Mouse (Mus musculus): Measurements from ENCODE around the gene Slx4ip. TPM values are rescaled to one million over a fixed set of nuclear protein-coding genes. Genes with fewer than 3 reads are reported as not detected.

The Slx4ip gene
- polyA plus RNA-seq, 1 experiment from 2014 or later, result 6.1 TPM

- H3K36me3 ChIP-seq (ENCODE audit: control insufficient read depth, insufficient read depth, low read length), result peaks cover 12% of the 10 kb centered on the region
- no peaks in the 10 kb centered on the region for H3K27me3 ChIP-seq (replicated peaks; ENCODE audit: control insufficient read depth, insufficient read depth, low read length)
- WGBS, result 56% methylated on average over 4 of the region's 4 CpGs
- H3K9me3 ChIP-seq (ENCODE audit: control insufficient read depth, low read length), result no peaks in the 10 kb centered on the region
- no peak for ATAC-seq (ENCODE audit: low read depth)
- no peak overlapping the region for H3K9ac ChIP-seq (ENCODE audit: low read depth, low read length)
- no peak overlapping the region for H3K4me3 ChIP-seq (ENCODE audit: low read depth, low read length)
- no peak overlapping the region for H3K27ac ChIP-seq (replicated peaks; ENCODE audit: low read depth, low read length)
- no peak for DNase-seq (ENCODE audit: low spot score)
- H3K4me1 ChIP-seq (ENCODE audit: control insufficient read depth, insufficient read depth, low read length), result peaks cover 36% of the 10 kb centered on the region
- H3K4me2 ChIP-seq (ENCODE audit: low read depth, low read length), result peak overlapping the region; percentile 16
These were observed 219.3 kb downstream of the Slx4ip start for GRCm38 (mm10) chr2:137110214-137110898.

- Histone ChIP-seq H3K9ac (ENCODE audit: low read depth, low read length) (peak overlapping the region; percentile 88), H3K27ac (replicated peaks; ENCODE audit: low read depth, low read length) (peak overlapping the region; percentile 53), H3K9me3 (ENCODE audit: control insufficient read depth, low read length) (no peaks in the 10 kb centered on the region), H3K4me1 (ENCODE audit: control insufficient read depth, insufficient read depth, low read length) (peaks cover 35% of the 10 kb centered on the region), H3K36me3 (ENCODE audit: control insufficient read depth, insufficient read depth, low read length) (no peaks in the 10 kb centered on the region; the same call in 1 of the 2 replicates), H3K4me2 (ENCODE audit: low read depth, low read length) (peak overlapping the region; percentile 78), H3K4me3 (ENCODE audit: low read depth, low read length) (peak overlapping the region; percentile 77), H3K27me3 (replicated peaks; ENCODE audit: control insufficient read depth, insufficient read depth, low read length) (no peaks in the 10 kb centered on the region)
- DNase-seq (ENCODE audit: low spot score) (peak; percentile 59), ATAC-seq (ENCODE audit: low read depth) (no peak)
- WGBS, result 6% methylated on average over 10 of the region's 12 CpGs
These were observed 222.5 kb downstream of the Slx4ip start for GRCm38 (mm10) chr2:137113288-137114061.

- no peaks in the 10 kb centered on the region; the same call in 1 of the 2 replicates for H3K36me3 ChIP-seq (ENCODE audit: control insufficient read depth, insufficient read depth, low read length)
- peak overlapping the region; percentile 77 for H3K4me3 ChIP-seq (ENCODE audit: low read depth, low read length)
- peak overlapping the region; percentile 78 for H3K4me2 ChIP-seq (ENCODE audit: low read depth, low read length)
- DNase-seq (ENCODE audit: low spot score) (peak; percentile 94), ATAC-seq (ENCODE audit: low read depth) (peak; percentile 58)
- H3K27ac ChIP-seq (replicated peaks; ENCODE audit: low read depth, low read length), result peak overlapping the region; percentile 98
- under 1% methylated on average over 45 of the region's 51 CpGs for WGBS
- no peaks in the 10 kb centered on the region for H3K27me3 ChIP-seq (replicated peaks; ENCODE audit: control insufficient read depth, insufficient read depth, low read length)
- peaks cover 33% of the 10 kb centered on the region for H3K4me1 ChIP-seq (ENCODE audit: control insufficient read depth, insufficient read depth, low read length)
- peak overlapping the region; percentile 88 for H3K9ac ChIP-seq (ENCODE audit: low read depth, low read length)
- H3K9me3 ChIP-seq (ENCODE audit: control insufficient read depth, low read length), result no peaks in the 10 kb centered on the region
These were observed 223.5 kb downstream of the Slx4ip start for GRCm38 (mm10) chr2:137114248-137115096.

- WGBS, result under 1% methylated on average over 40 of the region's 40 CpGs
- ATAC-seq (ENCODE audit: low read depth), result no peak
- peaks cover 23% of the 10 kb centered on the region; the same call in 1 of the 2 replicates for H3K4me1 ChIP-seq (ENCODE audit: control insufficient read depth, insufficient read depth, low read length)
These were observed 224.4 kb downstream of the Slx4ip start for GRCm38 (mm10) chr2:137115241-137116024.

GRCm38 (mm10) chr2:137116025-137116674 lies 225.1 kb downstream of the Slx4ip start, which contains the start of gene Jag1:
Gene Jag1, minus strand, starts transcription at chr2:137116644.
- H3K36me3 ChIP-seq (ENCODE audit: control insufficient read depth, insufficient read depth, low read length), result no peaks in the 10 kb centered on the region
- H3K27me3 ChIP-seq (replicated peaks; ENCODE audit: control insufficient read depth, insufficient read depth, low read length), result no peaks in the 10 kb centered on the region
- ATAC-seq (ENCODE audit: low read depth) (no peak), DNase-seq (ENCODE audit: low spot score) (peak; percentile 68)
- H3K9me3 ChIP-seq (ENCODE audit: control insufficient read depth, low read length), result no peaks in the 10 kb centered on the region
- peak within 1 kb of the TSS; percentile 77 for H3K4me3 ChIP-seq (ENCODE audit: low read depth, low read length)
- peaks cover 20% of the 10 kb centered on the region; the same call in 1 of the 2 replicates for H3K4me1 ChIP-seq (ENCODE audit: control insufficient read depth, insufficient read depth, low read length)
- peak within 1 kb of the TSS; percentile 88 for H3K9ac ChIP-seq (ENCODE audit: low read depth, low read length)
- peak within 1 kb of the TSS; percentile 78 for H3K4me2 ChIP-seq (ENCODE audit: low read depth, low read length)
- WGBS, result under 1% methylated on average over 28 of the region's 59 CpGs
- H3K27ac ChIP-seq (replicated peaks; ENCODE audit: low read depth, low read length), result peak within 1 kb of the TSS; percentile 98

More at GRCm38 (mm10) chr2:137115241-137116024, 224.4 kb downstream of the Slx4ip start:
- Histone ChIP-seq H3K4me2 (ENCODE audit: low read depth, low read length) (peak overlapping the region; percentile 78), H3K9me3 (ENCODE audit: control insufficient read depth, low read length) (no peaks in the 10 kb centered on the region), H3K4me3 (ENCODE audit: low read depth, low read length) (peak overlapping the region; percentile 77), H3K9ac (ENCODE audit: low read depth, low read length) (peak overlapping the region; percentile 88), H3K36me3 (ENCODE audit: control insufficient read depth, insufficient read depth, low read length) (no peaks in the 10 kb centered on the region), H3K27me3 (replicated peaks; ENCODE audit: control insufficient read depth, insufficient read depth, low read length) (no peaks in the 10 kb centered on the region), H3K27ac (replicated peaks; ENCODE audit: low read depth, low read length) (peak overlapping the region; percentile 98)
- no peak for DNase-seq (ENCODE audit: low spot score)

- ATAC-seq (ENCODE audit: low read depth), result peak; percentile 83
- Histone ChIP-seq H3K36me3 (ENCODE audit: control insufficient read depth, insufficient read depth, low read length) (no peaks in the 10 kb centered on the region), H3K4me2 (ENCODE audit: low read depth, low read length) (peak overlapping the region; percentile 78), H3K9ac (ENCODE audit: low read depth, low read length) (peak overlapping the region; percentile 88), H3K4me3 (ENCODE audit: low read depth, low read length) (peak overlapping the region; percentile 77), H3K27me3 (replicated peaks; ENCODE audit: control insufficient read depth, insufficient read depth, low read length) (no peaks in the 10 kb centered on the region), H3K9me3 (ENCODE audit: control insufficient read depth, low read length) (no peaks in the 10 kb centered on the region), H3K4me1 (ENCODE audit: control insufficient read depth, insufficient read depth, low read length) (peaks cover 25% of the 10 kb centered on the region; the same call in 1 of the 2 replicates), H3K27ac (replicated peaks; ENCODE audit: low read depth, low read length) (peak overlapping the region; percentile 98)
- peak; percentile 98 for DNase-seq (ENCODE audit: low spot score)
- under 1% methylated on average over 28 of the region's 61 CpGs for WGBS
These were observed 225.8 kb downstream of the Slx4ip start for GRCm38 (mm10) chr2:137116675-137117320.

GRCm38 (mm10) chr2:137117321-137117690 lies 226.3 kb downstream of the Slx4ip start:
- WGBS, result under 1% methylated on average over 25 of the region's 33 CpGs
- no peaks in the 10 kb centered on the region for H3K9me3 ChIP-seq (ENCODE audit: control insufficient read depth, low read length)

More at GRCm38 (mm10) chr2:137117321-137117690, 226.3 kb downstream of the Slx4ip start:
- peaks cover 20% of the 10 kb centered on the region; the same call in 1 of the 2 replicates for H3K4me1 ChIP-seq (ENCODE audit: control insufficient read depth, insufficient read depth, low read length)
- H3K27me3 ChIP-seq (replicated peaks; ENCODE audit: control insufficient read depth, insufficient read depth, low read length), result no peaks in the 10 kb centered on the region
- H3K27ac ChIP-seq (replicated peaks; ENCODE audit: low read depth, low read length), result peak overlapping the region; percentile 98
- DNase-seq (ENCODE audit: low spot score) (peak; percentile 91), ATAC-seq (ENCODE audit: low read depth) (peak; percentile 74)
- H3K9ac ChIP-seq (ENCODE audit: low read depth, low read length), result peak overlapping the region; percentile 88
- H3K4me2 ChIP-seq (ENCODE audit: low read depth, low read length), result peak overlapping the region; percentile 78
- H3K4me3 ChIP-seq (ENCODE audit: low read depth, low read length), result peak overlapping the region; percentile 77
- no peaks in the 10 kb centered on the region for H3K36me3 ChIP-seq (ENCODE audit: control insufficient read depth, insufficient read depth, low read length)
